Comparison of ENCODE assay signal across 8 mouse cellular contexts in genomic region chr6:28423313-28423712, GRCm38 (mm10). TPM values are rescaled to one million over a fixed set of nuclear protein-coding genes. Genes with fewer than 3 reads are reported as not detected.
DNase-seq lines count a peak whose midpoint lies in the region; ATAC-seq and TF ChIP-seq lines count a peak whose summit lies in the region.

Arf5 (plus strand) TSS chr6:28423560.

- no peak for TF ChIP-seq CTCF in Patski (IDR thresholded peaks at IDR 0.05)

- WGBS in hindbrain, embryonic 14.5 days = under 1% methylated on average over 24 of the region's 42 CpGs

- H3K9me3 ChIP-seq in hindbrain, embryonic 14.5 days (ENCODE audit: control insufficient read depth, low read length) = no peaks in the 10 kb centered on the region

- H3K27me3 ChIP-seq in Patski = no peaks in the 10 kb centered on the region
- H3K27me3 ChIP-seq in hindbrain, embryonic 14.5 days (ENCODE audit: control insufficient read depth, insufficient read depth, low read length) = no peaks in the 10 kb centered on the region

- peaks cover 24% of the 10 kb centered on the region for H3K36me3 ChIP-seq in hindbrain, embryonic 14.5 days (replicated peaks; ENCODE audit: control insufficient read depth, insufficient read depth)

- no peak for DNase-seq in Patski (ENCODE audit: low read depth, low spot score)
- DNase-seq in cerebellum, postnatal 14 days = peak; percentile 96 to 98
- DNase-seq in frontal cortex, postnatal 25 days (ENCODE audit: low spot score in 2 of 2) = peak; percentile 83 to 87
- peak; percentile 87 for DNase-seq in hindbrain, embryonic 14.5 days (ENCODE audit: low spot score)
- peak; percentile 91 to 92 for DNase-seq in layer of hippocampus, postnatal 36 days
- DNase-seq in lung, postnatal 36 days = peak; percentile 97
- peak; percentile 91 for DNase-seq in retina, postnatal 1 day
- DNase-seq in urinary bladder, adult 18-20 months (ENCODE audit: low spot score in 2 of 2) = peak; percentile 91 to 97

- H3K4me2 ChIP-seq in hindbrain, embryonic 14.5 days (replicated peaks) = peak within 1 kb of the TSS; percentile 94

- peak within 1 kb of the TSS; percentile 84 for H3K4me3 ChIP-seq in hindbrain, embryonic 14.5 days (replicated peaks; ENCODE audit: low read length)

- POLR2A ChIA-PET in Patski (lab: Charles Lee) = interaction anchor here (1.1 kb wide), 1 partner anchor 50 kb away, joined by 4 read pairs; no protein-coding TSS in a partner anchor

- CTCF ChIA-PET in Patski (lab: Charles Lee) = interaction anchor here (1.0 to 1.4 kb wide), 2 partner anchors 37 to 601 kb away, joined by 3 read pairs; no protein-coding TSS in a partner anchor

- peaks cover 33% of the 10 kb centered on the region for H3K4me1 ChIP-seq in hindbrain, embryonic 14.5 days (replicated peaks; ENCODE audit: control insufficient read depth, insufficient read depth, low read length)

- peak; percentile 57 for ATAC-seq in Patski
- peak; percentile 82 for ATAC-seq in hindbrain, embryonic 14.5 days (ENCODE audit: low FRiP score)

- H3K27ac ChIP-seq in hindbrain, embryonic 14.5 days = peak within 1 kb of the TSS; percentile 79

- H3K9ac ChIP-seq in hindbrain, embryonic 14.5 days = peak within 1 kb of the TSS; percentile 95

- in situ Hi-C loops in Patski (cut with MboI; ENCODE audit: low pct_unique_long_range_greater_than_20kb) = loop anchor here (10.0 kb wide), 2 partner anchors 601 to 721 kb away; no protein-coding TSS in a partner anchor

RNA-seq across cellular contexts. Expression of gene Arf5, which starts in this region (rescaled TPM):
- polyA plus RNA-seq in Patski (2021) = 187 TPM
- 417 and 419 TPM in 2 replicates for polyA plus RNA-seq in hindbrain, embryonic 14.5 days (2014; fragmentation: Nextera tagmentation; extraction: Ambion mirVana)
- total RNA-seq in layer of hippocampus, postnatal 36 days (2021) = 100 to 1,000 TPM; 272 to 305 TPM
